Mouse (Mus musculus): ENCODE data around the gene Fkbp11. TPM values are rescaled to one million over a fixed set of nuclear protein-coding genes. Genes with fewer than 3 reads are reported as not detected.

Fkbp11 gene
- total and polyA plus RNA-seq, 3 experiments, result 118 to 160 TPM; not detected in 1

GRCm38 (mm10) chr15:98772511-98773211, 44.7 kb upstream of the Fkbp11 start (continued):
- TF ChIP-seq EP300 (IDR thresholded peaks at IDR 0.05; ENCODE audit: low read depth in 1 of 2, low read length in 2 of 2), result peak; percentile 36 to 71; a peak in 3 of 4 replicates
- peak; percentile 68 to 73 for TF ChIP-seq POLR2A (IDR thresholded peaks at IDR 0.05; ENCODE audit: control insufficient read depth in 1 of 2, insufficient read depth in 1 of 2, low read depth in 1 of 2, low read length in 2 of 2, poor library complexity in 1 of 2)
- TF ChIP-seq MEF2A (IDR thresholded peaks at IDR 0.05; ENCODE audit: extremely low read depth, insufficient replicate concordance, low read depth, low read length, poor library complexity, severe bottlenecking), result peak; percentile 24; the same call in 1 of the 2 replicates
- TF ChIP-seq NRF1 (IDR thresholded peaks at IDR 0.05; ENCODE audit: insufficient read depth, low read depth, low read length, poor library complexity, severe bottlenecking), result no peak
- peak; percentile 38; the same call in 1 of the 2 replicates for TF ChIP-seq BHLHE40 (IDR thresholded peaks at IDR 0.05; ENCODE audit: borderline replicate concordance, low read depth, low read length)
- TF ChIP-seq CHD2 (IDR thresholded peaks at IDR 0.05; ENCODE audit: low read length), result no peak
- TF ChIP-seq CTCF (IDR thresholded peaks at IDR 0.05 in 2 of 3, conservative IDR thresholded peaks at IDR 0.05 in 1 of 3; ENCODE audit: control insufficient read depth in 1 of 3, insufficient read depth in 1 of 3, low read depth in 2 of 3, low read length in 3 of 3, poor library complexity in 1 of 3, severe bottlenecking in 1 of 3), result no peak
- peak; percentile 19; the same call in 1 of the 2 replicates for TF ChIP-seq MAZ (IDR thresholded peaks at IDR 0.05; ENCODE audit: low read depth, low read length)
- TF ChIP-seq SIN3A (IDR thresholded peaks at IDR 0.05; ENCODE audit: low read length), result peak; percentile 86

GRCm38 (mm10) chr15:98771813-98772425, 43.9 kb upstream of the Fkbp11 start:
- H3K4me1 ChIP-seq (ENCODE audit: control insufficient read depth in 1 of 2, insufficient read depth in 2 of 2, low read length in 2 of 2), result peaks cover 0 to 1% of the 10 kb centered on the region in 2 experiments; a peak in 1 of 4 replicates
- H3K36me3 ChIP-seq (ENCODE audit: control insufficient read depth in 1 of 2, insufficient read depth in 2 of 2, low read length in 2 of 2), result peaks cover 0 to 10% of the 10 kb centered on the region in 2 experiments; a peak in 2 of 4 replicates
- H3K9ac ChIP-seq (ENCODE audit: control insufficient read depth, low read depth, low read length, poor library complexity, severe bottlenecking), result peak overlapping the region; percentile 76
- H3K9me3 ChIP-seq (replicated peaks; ENCODE audit: insufficient read depth, low read length), result no peaks in the 10 kb centered on the region
- H3K27ac ChIP-seq (ENCODE audit: control insufficient read depth, low read depth, low read length), result peak overlapping the region; percentile 79
- 0 out of 2 replicates have a peak, but pooled peaks have one; percentile 50 for TF ChIP-seq CHD1 (IDR thresholded peaks at IDR 0.05; ENCODE audit: low read depth, low read length)
- TF ChIP-seq MYC (IDR thresholded peaks at IDR 0.05; ENCODE audit: low read depth, low read length), result peak; percentile 12; the same call in 1 of the 2 replicates
- TF ChIP-seq TCF12 (IDR thresholded peaks at IDR 0.05; ENCODE audit: low read depth, low read length), result no peak
- TF ChIP-seq GABPA (IDR thresholded peaks at IDR 0.05; ENCODE audit: low read depth, low read length), result no peak
- TF ChIP-seq CHD2 (IDR thresholded peaks at IDR 0.05; ENCODE audit: low read length), result no peak
- TF ChIP-seq SIN3A (IDR thresholded peaks at IDR 0.05; ENCODE audit: low read length), result 0 out of 2 replicates have a peak, but pooled peaks have one; percentile 13
- TF ChIP-seq JUND (IDR thresholded peaks at IDR 0.05; ENCODE audit: low read depth, low read length), result no peak
- TF ChIP-seq GATA1 (IDR thresholded peaks at IDR 0.05; ENCODE audit: low read depth, low read length), result peak; percentile 36; the same call in 1 of the 2 replicates
- peak; percentile 4; the same call in 1 of the 2 replicates for TF ChIP-seq TAL1 (IDR thresholded peaks at IDR 0.05; ENCODE audit: low read length)
- TF ChIP-seq MAZ (IDR thresholded peaks at IDR 0.05; ENCODE audit: low read depth, low read length), result peak; percentile 61; the same call in 1 of the 2 replicates
- TF ChIP-seq EP300 (IDR thresholded peaks at IDR 0.05; ENCODE audit: low read depth in 1 of 2, low read length in 2 of 2), result peak in 1 of 2 experiments; percentile 11; a peak in 1 of 4 replicates
- TF ChIP-seq ETS1 (IDR thresholded peaks at IDR 0.05; ENCODE audit: low read depth, low read length), result no peak
- TF ChIP-seq ELF1 (IDR thresholded peaks at IDR 0.05; ENCODE audit: low read depth, low read length), result peak; percentile 29; the same call in 1 of the 2 replicates
- TF ChIP-seq TBP (IDR thresholded peaks at IDR 0.05; ENCODE audit: low read depth, low read length), result peak; percentile 63; the same call in 1 of the 2 replicates
- TF ChIP-seq HCFC1 (IDR thresholded peaks at IDR 0.05; ENCODE audit: low read depth, low read length), result 0 out of 2 replicates have a peak, but pooled peaks have one; percentile 7
- peak; percentile 52 for TF ChIP-seq RCOR1 (IDR thresholded peaks at IDR 0.05; ENCODE audit: low read depth, low read length)
- TF ChIP-seq NELFE (IDR thresholded peaks at IDR 0.05; ENCODE audit: low read depth, low read length), result no peak; the same call in none of the 2 replicates
- 0 out of 2 replicates have a peak, but pooled peaks have one; percentile 28 for TF ChIP-seq E2F4 (IDR thresholded peaks at IDR 0.05; ENCODE audit: borderline replicate concordance, low read depth, low read length)
- TF ChIP-seq MXI1 (IDR thresholded peaks at IDR 0.05; ENCODE audit: low read depth, low read length), result no peak
- H3K4me3 ChIP-seq (ENCODE audit: control insufficient read depth in 1 of 2, insufficient read depth in 1 of 2, low read depth in 2 of 2, low read length in 2 of 2), result peak overlapping the region; percentile 67 to 72
- H3K79me2 ChIP-seq (ENCODE audit: control insufficient read depth, insufficient read depth, low read length, poor library complexity), result no peaks in the 10 kb centered on the region; the same call in 1 of the 2 replicates
- H3K27me3 ChIP-seq (ENCODE audit: control insufficient read depth in 1 of 2, insufficient read depth in 2 of 2, low read length in 2 of 2), result no peaks in the 10 kb centered on the region
- peak; percentile 77 for DNase-seq (ENCODE audit: low read depth, low spot score)

Measured in MEL (cell line).